Mouse (Mus musculus) G1E-ER4 (cell line): Measurements from ENCODE around the gene Smad3. TPM values are rescaled to one million over a fixed set of nuclear protein-coding genes. Genes with fewer than 3 reads are reported as not detected.

Source experiments
- GATA1 ChIP-seq: IDR thresholded peaks from one replicate; pipeline ENCODE4 v1.8.0; 2012; ENCODE audit warnings: low read length, inconsistent platforms
- polyA plus RNA-seq: library from polyadenylated mRNA; stranded (reverse); fragments of >175 nt; gene quantifications from 2 replicates; pipeline ENCODE4 v1.2.3, GENCODE M21; 2012

Smad3 gene
- polyA plus RNA-seq, 1 experiment, result not detected

- TF ChIP-seq GATA1, result no peak
Measured at GRCm38 (mm10) chr9:63781714-63782464, 24.1 kb upstream of the Smad3 start.

- TF ChIP-seq GATA1, result no peak
Measured at GRCm38 (mm10) chr9:63779950-63780887, 22.4 kb upstream of the Smad3 start.

GRCm38 (mm10) chr9:63776735-63777134 is 18.9 kb upstream of the Smad3 start:
- no peak for TF ChIP-seq GATA1

- TF ChIP-seq GATA1, result no peak
Measured at GRCm38 (mm10) chr9:63774854-63775483, 17.2 kb upstream of the Smad3 start.

- TF ChIP-seq GATA1, result no peak
Measured at GRCm38 (mm10) chr9:63772452-63772851, 14.7 kb upstream of the Smad3 start.

GRCm38 (mm10) chr9:63771676-63772075 is 13.9 kb upstream of the Smad3 start:
- no peak for TF ChIP-seq GATA1

GRCm38 (mm10) chr9:63761367-63762094 is 3.7 kb upstream of the Smad3 start:
- TF ChIP-seq GATA1, result no peak

- no peak for TF ChIP-seq GATA1
Measured at GRCm38 (mm10) chr9:63760783-63761182, 3.0 kb upstream of the Smad3 start.

GRCm38 (mm10) chr9:63759973-63760722 is 2.4 kb upstream of the Smad3 start:
- no peak for TF ChIP-seq GATA1

GRCm38 (mm10) chr9:63758641-63759391 is 1.0 kb upstream of the Smad3 start:
- TF ChIP-seq GATA1, result no peak

GRCm38 (mm10) chr9:63757462-63757772 is 377 bp downstream of the Smad3 start:
- TF ChIP-seq GATA1, result no peak

- TF ChIP-seq GATA1, result no peak
Measured at GRCm38 (mm10) chr9:63756581-63757461, 973 bp downstream of the Smad3 start.
